Mouse (Mus musculus) megakaryocyte, embryonic 14.5 days (primary cell): ENCODE measurements at regions not wholly inside any gene's neighbourhood (a gene's known extent, or its start where the extent isn't known, plus 50 kb on each side); places are given as distances from the start of the nearest gene placed in this dataset.

ENCODE experiments used
- FLI1 ChIP-seq: IDR thresholded peaks from 2 replicates; pipeline ENCODE4 v1.6.1; 2012; ENCODE audit warnings: low read length, inconsistent platforms, mixed read lengths
- GATA1 ChIP-seq: IDR thresholded peaks from 3 replicates; pipeline ENCODE4 v1.6.1; 2012; ENCODE audit warnings: mixed read lengths, low read length, inconsistent platforms, borderline replicate concordance

DNA sequence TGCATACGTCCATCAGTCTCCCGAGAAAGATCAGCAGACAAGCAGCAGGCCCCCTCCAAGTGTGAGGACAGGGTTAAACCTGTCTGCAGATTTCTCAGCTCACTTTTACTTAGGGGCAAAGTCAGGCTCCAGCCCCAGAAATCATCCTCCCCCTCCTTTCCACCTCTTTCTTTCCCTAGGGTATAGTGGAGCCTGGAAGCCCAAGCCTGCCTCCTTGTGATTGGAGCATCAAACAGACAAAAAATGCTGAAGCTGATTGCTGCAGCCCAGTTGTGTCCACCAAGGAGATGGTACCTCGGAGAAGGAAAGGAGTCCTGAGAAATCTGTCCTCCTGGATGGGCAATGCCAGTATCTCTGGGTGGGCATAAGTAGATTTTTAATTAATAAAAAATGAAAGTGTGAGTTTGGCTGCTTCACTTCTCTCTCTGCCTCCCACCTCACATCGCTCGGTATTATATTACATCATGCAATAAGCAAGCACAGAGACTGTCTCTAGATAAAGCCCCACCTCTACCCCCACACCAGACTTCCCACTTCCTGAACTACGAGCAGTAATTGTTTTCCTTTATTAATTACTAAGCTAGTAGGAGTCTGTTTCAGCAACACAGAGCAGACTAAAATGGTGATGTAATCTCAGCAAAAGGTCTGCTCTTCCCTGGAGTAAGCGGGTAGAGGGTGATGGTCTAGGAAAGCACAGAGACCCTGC lies 105.2 kb upstream of the Fhl2 start:
- TF ChIP-seq FLI1 (no peak), GATA1 (no peak)
